Mouse (Mus musculus): ENCODE data around the gene Sox18.

Gene Sox18

GRCm38 (mm10) chr2:181680716-181681117, 9.3 kb upstream of the Sox18 start:
- peak; percentile 21 for DNase-seq (ENCODE audit: low spot score)

DNA sequence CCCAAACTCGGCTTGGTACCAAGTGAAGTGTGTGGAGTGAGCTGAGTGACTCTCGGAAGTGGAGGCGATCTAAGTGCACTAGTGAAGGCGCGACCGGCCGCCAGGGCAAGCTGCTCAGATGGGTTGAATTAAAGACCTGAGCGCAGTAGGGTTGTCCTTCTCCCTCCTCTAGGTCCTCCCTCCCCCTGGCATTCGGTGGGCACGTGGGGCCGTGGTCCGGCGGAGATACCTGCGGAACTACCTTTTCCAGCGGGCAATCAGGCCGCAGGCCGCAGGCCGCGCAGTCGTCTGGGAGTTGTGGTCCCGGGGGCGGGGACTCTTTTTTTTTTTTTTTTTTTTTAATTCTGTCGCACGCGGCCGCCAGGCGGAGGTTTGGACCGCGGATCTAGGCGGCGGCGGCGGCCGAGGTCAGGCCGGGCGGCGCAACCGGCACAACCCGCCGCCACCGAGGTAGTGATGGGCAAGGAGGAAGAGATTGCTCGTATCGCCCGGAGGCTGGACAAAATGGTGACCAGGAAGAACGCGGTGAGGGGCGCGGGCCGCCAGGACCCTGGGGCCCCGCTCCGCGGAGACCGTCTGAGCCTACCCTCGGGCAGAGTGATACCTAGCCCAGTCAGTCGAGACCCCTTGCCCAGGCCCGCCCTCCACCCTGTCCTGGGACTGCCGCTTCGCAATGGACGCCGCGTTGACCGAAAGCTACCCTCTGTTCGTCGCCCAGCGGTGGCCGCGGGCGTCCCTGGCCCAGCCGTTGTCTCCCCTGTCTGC, 8.7 kb upstream of the Sox18 start, which contains the start of gene Tcea2:
Tcea2 (plus strand) TSS at position 360 of the 765 bp plus-strand sequence.
- DNase-seq (ENCODE audit: low spot score) = peak; percentile 67

- DNase-seq (ENCODE audit: low spot score) = peak; percentile 90
Measured at GRCm38 (mm10) chr2:181678780-181679179, 7.3 kb upstream of the Sox18 start.

- DNase-seq (ENCODE audit: low spot score) = no peak
Measured at GRCm38 (mm10) chr2:181677755-181678098, 6.3 kb upstream of the Sox18 start.

DNA sequence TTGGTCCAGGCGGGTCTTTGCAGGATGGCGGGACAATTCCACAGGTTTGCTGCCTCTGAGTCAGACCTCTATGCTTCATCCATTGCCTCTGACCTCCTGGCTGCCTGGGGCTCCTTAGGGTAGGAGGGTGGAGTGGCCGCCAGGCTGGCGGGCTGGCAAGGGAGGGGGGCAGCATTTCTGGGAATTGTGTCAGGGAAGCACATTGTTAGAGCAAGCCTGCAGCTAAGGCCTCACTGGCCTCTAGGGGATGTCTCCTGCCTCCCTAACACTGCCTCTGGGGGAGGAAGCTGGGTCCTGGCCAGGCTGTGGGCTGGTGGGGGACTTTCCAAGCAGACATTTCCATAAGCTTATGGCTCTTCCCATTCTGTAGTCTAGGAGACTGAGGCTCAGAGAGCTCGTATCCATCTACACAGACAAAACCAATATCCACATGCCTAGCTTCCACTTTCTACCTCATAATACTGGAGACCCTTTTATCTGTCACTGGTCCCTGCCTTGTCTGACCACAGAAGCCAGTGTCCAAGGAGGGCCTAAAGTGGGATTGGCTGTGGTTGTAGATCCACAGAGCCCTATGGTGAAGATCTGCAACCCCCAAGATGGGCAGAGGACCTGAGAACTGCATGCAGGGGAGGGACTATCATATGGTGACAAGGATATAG, 5.8 kb upstream of the Sox18 start:
- DNase-seq (ENCODE audit: low spot score) = no peak

- no peak for DNase-seq (ENCODE audit: low spot score)
Measured at GRCm38 (mm10) chr2:181676424-181676823, 5.0 kb upstream of the Sox18 start.

DNA sequence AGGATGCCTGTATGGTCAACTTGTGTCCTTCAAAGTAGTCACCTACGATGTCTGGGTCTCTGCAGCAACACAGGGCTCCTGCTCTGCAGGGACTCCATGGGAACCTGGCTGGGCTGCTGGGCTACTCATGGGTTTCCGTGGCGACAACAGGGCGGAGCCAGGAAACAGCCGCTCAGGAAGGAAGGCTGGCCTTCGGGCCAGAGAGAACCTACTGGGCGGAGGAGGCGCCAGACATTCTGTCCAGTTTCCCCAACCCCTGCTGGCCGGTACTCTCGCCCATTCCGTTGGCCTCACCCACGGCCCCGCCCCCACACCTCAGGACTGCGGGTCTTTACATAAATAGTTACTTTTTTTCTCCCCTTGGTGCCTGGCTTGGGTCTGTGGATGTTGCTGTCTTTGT, 4.0 kb upstream of the Sox18 start:
- DNase-seq (ENCODE audit: low spot score) = no peak

- no peak for DNase-seq (ENCODE audit: low spot score)
Measured at GRCm38 (mm10) chr2:181674934-181675333, 3.5 kb upstream of the Sox18 start.

- no peak for DNase-seq (ENCODE audit: low spot score)
Measured at GRCm38 (mm10) chr2:181673501-181673900, 2.1 kb upstream of the Sox18 start.

GRCm38 (mm10) chr2:181671984-181672383, 544 bp upstream of the Sox18 start:
- DNase-seq (ENCODE audit: low spot score) = no peak

- no peak for DNase-seq (ENCODE audit: low spot score)
Measured at GRCm38 (mm10) chr2:181670913-181671311, 528 bp downstream of the Sox18 start.

- no peak for DNase-seq (ENCODE audit: low spot score)
Measured at GRCm38 (mm10) chr2:181670285-181670912, 1.0 kb downstream of the Sox18 start.

- DNase-seq (ENCODE audit: low spot score) = no peak
Measured at GRCm38 (mm10) chr2:181663298-181663630, 8.2 kb downstream of the Sox18 start.

DNA sequence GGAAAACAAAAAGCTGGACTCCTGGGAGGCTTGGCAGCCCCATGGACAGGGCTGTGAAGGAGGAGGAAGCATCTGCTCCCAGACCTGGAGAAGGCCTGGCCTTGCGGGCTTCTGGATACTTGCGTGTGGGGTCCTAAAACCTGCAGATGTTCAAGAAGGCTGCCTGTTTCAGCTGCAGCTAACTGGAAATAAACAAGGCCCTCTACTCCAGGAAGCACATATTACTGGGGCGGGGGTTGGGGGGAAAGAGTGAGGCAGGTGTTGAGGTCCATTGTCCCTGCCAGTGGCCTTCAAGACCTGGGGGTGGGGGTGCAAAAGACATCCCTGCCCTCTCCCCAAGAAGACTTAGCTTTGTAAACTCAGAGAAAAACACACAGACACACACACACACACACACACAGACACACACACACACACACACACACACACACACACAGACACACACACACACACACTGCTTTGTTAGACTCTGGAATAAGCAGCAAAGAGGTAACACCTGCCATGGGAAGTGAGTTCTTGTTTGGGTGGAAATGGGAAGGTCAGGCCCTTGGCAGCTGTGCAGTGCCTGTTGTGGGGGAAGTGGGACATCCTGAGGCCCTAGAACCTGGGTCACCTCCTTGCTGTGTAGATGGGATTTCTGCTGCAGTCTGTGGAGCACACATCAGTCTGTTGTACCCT, 8.7 kb downstream of the Sox18 start:
- no peak for DNase-seq (ENCODE audit: low spot score)

- DNase-seq (ENCODE audit: low spot score) = peak; percentile 90
Measured at GRCm38 (mm10) chr2:181659609-181660055, 11.8 kb downstream of the Sox18 start.

GRCm38 (mm10) chr2:181658930-181659555, 12.4 kb downstream of the Sox18 start:
- DNase-seq (ENCODE audit: low spot score) = peak; percentile 80

GRCm38 (mm10) chr2:181658528-181658927, 12.9 kb downstream of the Sox18 start:
- no peak for DNase-seq (ENCODE audit: low spot score)

- DNase-seq (ENCODE audit: low spot score) = no peak
Measured at GRCm38 (mm10) chr2:181657441-181657840, 14.0 kb downstream of the Sox18 start.

- no peak for DNase-seq (ENCODE audit: low spot score)
Measured at GRCm38 (mm10) chr2:181656734-181657133, 14.7 kb downstream of the Sox18 start, which contains the start of gene Gm29797. Gene Gm29797, plus strand, starts transcription at chr2:181657034.

DNA sequence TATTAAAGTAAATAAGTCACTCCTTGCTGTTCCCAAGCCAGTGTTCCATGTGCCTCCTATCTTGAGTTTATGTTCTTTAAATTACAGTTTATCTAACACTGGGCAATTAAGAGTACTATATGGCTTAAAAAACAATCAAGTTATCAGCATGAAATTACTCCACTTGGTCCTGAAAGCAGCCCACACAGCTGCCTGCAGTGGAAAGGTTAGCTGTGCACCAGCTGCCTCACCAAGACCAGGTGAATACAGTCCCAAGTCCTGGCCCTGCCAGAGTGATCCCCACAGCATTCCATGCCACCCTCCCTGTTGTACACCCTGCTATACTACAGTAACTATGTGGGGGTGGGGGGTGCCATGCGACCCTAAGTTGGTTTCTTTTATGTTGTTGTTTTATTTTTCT, 17.9 kb downstream of the Sox18 start:
- DNase-seq (ENCODE audit: low spot score) = no peak

GRCm38 (mm10) chr2:181653065-181653464, 18.4 kb downstream of the Sox18 start:
- DNase-seq (ENCODE audit: low spot score) = no peak

DNA sequence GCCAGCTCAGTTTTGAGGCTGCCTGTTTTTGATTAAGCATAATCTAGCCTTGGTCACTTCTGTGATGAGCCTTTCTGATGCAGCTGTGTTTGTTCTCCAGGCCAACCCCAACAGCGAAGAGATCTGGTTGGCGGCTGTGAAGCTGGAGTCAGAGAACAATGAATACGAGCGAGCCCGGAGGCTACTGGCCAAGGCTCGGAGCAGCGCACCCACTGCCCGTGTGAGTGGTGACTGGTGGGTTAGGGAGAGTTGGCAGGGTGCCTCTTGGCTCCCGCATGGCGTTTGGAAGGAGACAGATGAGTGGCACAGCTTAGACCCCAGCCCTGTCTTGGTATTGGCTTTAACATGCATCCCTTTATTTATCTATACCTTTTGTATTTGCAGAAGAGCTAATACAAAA, 22.5 kb downstream of the Sox18 start:
- DNase-seq (ENCODE audit: low spot score) = peak; percentile 46

Data from layer of hippocampus, adult 11-12 months (tissue).